Mouse (Mus musculus) hindbrain, embryonic 16.5 days (tissue): ENCODE results near the gene Ica1. TPM values are rescaled to one million over a fixed set of nuclear protein-coding genes. Genes with fewer than 3 reads are reported as not detected.

ENCODE experiments used
- ATAC-seq: fragments of 200-750 bp; cut with Nextera tagmentation; 2 replicates; pipeline ENCODE4 v1.8.0; 2017; ENCODE audit warnings: moderate TSS enrichment, moderate library complexity
- H3K27ac ChIP-seq: fragments of 300-500 bp; sonication (generic); 2 replicates; pipeline ENCODE4 v1.5.1; 2014; ENCODE audit warnings: low read depth, mild to moderate bottlenecking, control low read depth, low read length, moderate library complexity
- H3K27me3 ChIP-seq: fragments of 300-500 bp; sonication (generic); replicated peaks from 2 replicates; pipeline ENCODE4 v1.6.1; 2014; ENCODE audit warnings: low read length; ENCODE audit not compliant: control insufficient read depth, insufficient read depth
- H3K36me3 ChIP-seq: fragments of 300-500 bp; sonication (generic); 2 replicates; pipeline ENCODE4 v1.6.1; 2014; ENCODE audit warnings: mild to moderate bottlenecking, low read length, moderate library complexity, mixed read lengths; ENCODE audit not compliant: control insufficient read depth, insufficient read depth
- H3K4me1 ChIP-seq: fragments of 300-500 bp; sonication (generic); 2 replicates; pipeline ENCODE4 v1.6.1; 2014; ENCODE audit warnings: low read depth, low read length; ENCODE audit not compliant: control insufficient read depth, insufficient read depth
- H3K4me2 ChIP-seq: fragments of 300-500 bp; sonication (generic); 2 replicates; pipeline ENCODE4 v1.6.1; 2014; ENCODE audit warnings: mild to moderate bottlenecking, low read length, control low read depth, moderate library complexity
- H3K4me3 ChIP-seq: fragments of 300-500 bp; sonication (generic); 2 replicates; pipeline ENCODE4 v1.5.1; 2014; ENCODE audit warnings: mild to moderate bottlenecking, low read length, control low read depth, moderate library complexity
- H3K9ac ChIP-seq: fragments of 300-500 bp; sonication (generic); 2 replicates; pipeline ENCODE4 v1.6.1; 2014; ENCODE audit warnings: low read depth, mild to moderate bottlenecking, control low read depth, low read length, moderate library complexity
- H3K9me3 ChIP-seq: fragments of 300-500 bp; sonication (generic); 2 replicates; pipeline ENCODE4 v1.6.1; 2014; ENCODE audit warnings: mild to moderate bottlenecking, low read length, moderate library complexity; ENCODE audit not compliant: control insufficient read depth
- WGBS: fragments of 180-500 bp; shearing (Covaris S2); extraction: QIAGEN DNeasy Blood & Tissue Kit; methylation state at CpG from one replicate; pipeline ENCODE4 v1.1.7; 2014; 5-methylcytosine and 5-hydroxymethylcytosine counted together
- polyA plus RNA-seq: library from polyadenylated mRNA; unstranded; fragments of >200 nt; fragmentation: Nextera tagmentation; extraction: Ambion mirVana; gene quantifications from 2 replicates; pipeline ENCODE4 v1.2.1, GENCODE M21; 2015

Ica1 gene
- polyA plus RNA-seq, 1 experiment from 2014 or later = 81.0 TPM

DNA sequence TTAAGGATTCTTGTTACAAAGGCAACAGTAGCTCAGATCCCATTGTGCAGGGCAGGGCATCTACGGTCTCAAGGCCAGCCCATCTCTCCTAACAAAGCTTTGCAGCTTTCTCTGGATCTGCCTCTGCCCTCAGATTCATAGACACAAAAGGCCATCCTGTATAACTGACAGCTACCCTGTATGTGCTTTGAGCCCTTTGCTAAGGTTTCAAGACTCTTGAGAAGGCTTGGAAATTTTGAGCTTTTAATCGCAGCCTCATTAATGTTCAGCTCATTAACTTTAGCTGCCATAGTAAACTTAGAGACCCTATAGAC is 24.6 kb downstream of the Ica1 start:
- no peak for ATAC-seq
- 47% methylated on average over 2 of the region's 2 CpGs for WGBS
- peaks cover 2% of the 10 kb centered on the region; the same call in 1 of the 2 replicates for H3K36me3 ChIP-seq
- H3K27ac ChIP-seq = no peak overlapping the region
- H3K4me2 ChIP-seq = no peak overlapping the region
- no peaks in the 10 kb centered on the region for H3K4me1 ChIP-seq
- H3K9ac ChIP-seq = no peak overlapping the region
- H3K27me3 ChIP-seq = no peaks in the 10 kb centered on the region
- H3K9me3 ChIP-seq = no peaks in the 10 kb centered on the region
- H3K4me3 ChIP-seq = no peak overlapping the region

- Histone ChIP-seq H3K9ac (no peak overlapping the region), H3K9me3 (no peaks in the 10 kb centered on the region), H3K36me3 (peaks cover 5% of the 10 kb centered on the region), H3K27me3 (no peaks in the 10 kb centered on the region), H3K4me2 (no peak overlapping the region), H3K4me3 (no peak overlapping the region), H3K4me1 (no peaks in the 10 kb centered on the region), H3K27ac (no peak overlapping the region)
- no peak for ATAC-seq
- WGBS = 92% methylated on average over 6 of the region's 6 CpGs
These were observed 25.1 kb downstream of the Ica1 start for GRCm38 (mm10) chr6:8752984-8753722.

DNA sequence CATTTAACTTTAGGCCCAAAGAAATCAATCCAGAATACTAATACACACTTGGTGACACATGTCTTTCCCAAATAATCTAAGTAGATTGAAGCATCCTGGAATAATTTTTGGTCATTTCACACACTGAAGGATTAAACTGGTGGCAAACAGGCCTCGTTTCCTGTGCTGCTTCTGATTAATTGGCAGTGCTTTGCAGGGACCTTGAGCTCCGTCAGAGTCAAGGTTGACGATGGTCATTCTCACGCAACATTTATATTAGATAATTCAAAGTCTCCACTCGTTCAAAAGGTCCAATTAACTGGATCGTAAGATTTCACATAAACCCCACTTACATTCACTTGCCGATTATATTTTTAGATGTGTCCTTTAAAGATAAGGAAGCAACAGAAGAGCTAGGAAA is 33.4 kb downstream of the Ica1 start:
- H3K27ac ChIP-seq = no peak overlapping the region
- WGBS = 85% methylated on average over 7 of the region's 7 CpGs
- no peak overlapping the region for H3K4me3 ChIP-seq
- H3K4me2 ChIP-seq = no peak overlapping the region
- H3K9me3 ChIP-seq = no peaks in the 10 kb centered on the region
- H3K36me3 ChIP-seq = peaks cover 7% of the 10 kb centered on the region
- no peaks in the 10 kb centered on the region for H3K4me1 ChIP-seq
- no peak for ATAC-seq
- H3K9ac ChIP-seq = no peak overlapping the region
- no peaks in the 10 kb centered on the region for H3K27me3 ChIP-seq

GRCm38 (mm10) chr6:8744273-8744785 is 34.0 kb downstream of the Ica1 start:
- Histone ChIP-seq H3K9me3 (no peaks in the 10 kb centered on the region), H3K4me1 (no peaks in the 10 kb centered on the region), H3K36me3 (peaks cover 7% of the 10 kb centered on the region), H3K4me3 (no peak overlapping the region), H3K27me3 (no peaks in the 10 kb centered on the region), H3K27ac (no peak overlapping the region), H3K4me2 (no peak overlapping the region), H3K9ac (no peak overlapping the region)
- ATAC-seq = no peak
- 86% methylated on average over 4 of the region's 4 CpGs for WGBS

DNA sequence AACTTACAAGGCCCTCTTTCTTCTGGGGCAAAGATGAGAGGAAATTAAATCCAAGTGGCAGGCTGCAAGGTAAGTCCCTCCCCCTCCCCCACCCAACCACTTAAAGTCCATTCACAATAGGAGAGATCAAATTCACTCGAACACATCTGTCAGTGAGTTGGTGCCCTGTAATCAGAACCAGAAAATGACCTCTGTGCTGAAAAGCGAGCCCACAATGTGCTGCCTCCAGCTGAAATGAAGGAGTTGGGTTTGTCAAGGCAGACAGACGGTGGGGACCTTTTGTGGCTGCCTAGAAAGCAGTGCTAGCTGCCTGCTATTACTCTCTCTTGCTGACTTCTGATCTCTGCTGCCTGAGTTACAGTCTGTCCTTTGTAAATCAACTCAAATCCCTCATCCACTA is 35.8 kb downstream of the Ica1 start:
- H3K4me2 ChIP-seq = no peak overlapping the region
- no peak for ATAC-seq

DNA sequence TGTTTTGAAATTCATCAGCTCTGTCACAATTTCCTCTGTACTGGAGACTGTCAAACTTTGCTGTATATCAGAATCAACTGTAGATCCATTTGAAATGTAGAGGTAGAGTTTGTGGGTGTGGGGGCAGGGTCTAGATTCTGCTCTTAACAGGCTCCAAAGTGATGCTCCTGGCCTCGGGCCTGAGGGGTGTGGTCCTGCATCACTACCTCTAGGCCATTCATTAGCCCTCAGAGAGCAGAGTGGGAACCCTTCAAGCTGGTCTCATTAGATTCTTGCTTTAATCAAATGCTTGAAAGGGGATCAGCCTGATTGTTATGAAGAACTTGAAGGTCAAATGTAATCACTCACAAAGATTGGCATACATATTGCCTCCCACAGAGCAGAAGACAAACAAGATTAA is 36.6 kb downstream of the Ica1 start:
- H3K27me3 ChIP-seq = no peaks in the 10 kb centered on the region
- H3K27ac ChIP-seq = no peak overlapping the region
- ATAC-seq = no peak
- no peak overlapping the region for H3K4me2 ChIP-seq
- H3K9ac ChIP-seq = no peak overlapping the region
- no peak overlapping the region for H3K4me3 ChIP-seq
- no peaks in the 10 kb centered on the region for H3K4me1 ChIP-seq
- WGBS = 52% methylated on average over 1 of the region's 1 CpGs
- no peaks in the 10 kb centered on the region for H3K36me3 ChIP-seq
- no peaks in the 10 kb centered on the region for H3K9me3 ChIP-seq

More for the DNA sequence above, 35.8 kb downstream of the Ica1 start:
- Histone ChIP-seq H3K9me3 (no peaks in the 10 kb centered on the region), H3K4me1 (no peaks in the 10 kb centered on the region), H3K4me3 (no peak overlapping the region), H3K9ac (no peak overlapping the region), H3K27ac (no peak overlapping the region), H3K27me3 (no peaks in the 10 kb centered on the region), H3K36me3 (no peaks in the 10 kb centered on the region; the same call in 1 of the 2 replicates)
- 35% methylated on average over 3 of the region's 3 CpGs for WGBS

- H3K4me1 ChIP-seq = no peaks in the 10 kb centered on the region
- H3K36me3 ChIP-seq = no peaks in the 10 kb centered on the region
- 44% methylated on average over 2 of the region's 2 CpGs for WGBS
- H3K9me3 ChIP-seq = no peaks in the 10 kb centered on the region
- H3K27ac ChIP-seq = no peak overlapping the region
- no peak overlapping the region for H3K4me3 ChIP-seq
- no peak for ATAC-seq
- no peaks in the 10 kb centered on the region for H3K27me3 ChIP-seq
- no peak overlapping the region for H3K4me2 ChIP-seq
- H3K9ac ChIP-seq = no peak overlapping the region
These were observed 38.2 kb downstream of the Ica1 start for GRCm38 (mm10) chr6:8740092-8740491.

- no peak for ATAC-seq
- Histone ChIP-seq H3K4me2 (no peak overlapping the region), H3K4me1 (no peaks in the 10 kb centered on the region), H3K36me3 (no peaks in the 10 kb centered on the region), H3K27me3 (no peaks in the 10 kb centered on the region), H3K27ac (no peak overlapping the region), H3K9ac (no peak overlapping the region), H3K4me3 (no peak overlapping the region), H3K9me3 (no peaks in the 10 kb centered on the region)
- 71% methylated on average over 4 of the region's 4 CpGs for WGBS
These were observed 39.9 kb downstream of the Ica1 start for GRCm38 (mm10) chr6:8738396-8738795.

- Histone ChIP-seq H3K36me3 (no peaks in the 10 kb centered on the region), H3K4me2 (no peak overlapping the region), H3K27ac (no peak overlapping the region), H3K4me1 (no peaks in the 10 kb centered on the region), H3K9ac (no peak overlapping the region), H3K9me3 (no peaks in the 10 kb centered on the region), H3K27me3 (no peaks in the 10 kb centered on the region), H3K4me3 (no peak overlapping the region)
- ATAC-seq = peak; percentile 21
These were observed 41.8 kb downstream of the Ica1 start for GRCm38 (mm10) chr6:8736493-8736820.
